Mouse (Mus musculus) CD8-positive naive resting alpha-beta T cell, adult 2 months (primary cell): ENCODE measurements around the gene Calhm3.
A peak's percentile ranks its signal among the peaks of the same experiment; 100 is the strongest.

ENCODE experiments used
- DNase-seq, 2 experiments: peaks; one replicate each; pipeline ENCODE4 v3.0.0; 2022; ENCODE audit warnings: low read depth in 2 of 2, low spot score in 2 of 2

Gene Calhm3

DNA sequence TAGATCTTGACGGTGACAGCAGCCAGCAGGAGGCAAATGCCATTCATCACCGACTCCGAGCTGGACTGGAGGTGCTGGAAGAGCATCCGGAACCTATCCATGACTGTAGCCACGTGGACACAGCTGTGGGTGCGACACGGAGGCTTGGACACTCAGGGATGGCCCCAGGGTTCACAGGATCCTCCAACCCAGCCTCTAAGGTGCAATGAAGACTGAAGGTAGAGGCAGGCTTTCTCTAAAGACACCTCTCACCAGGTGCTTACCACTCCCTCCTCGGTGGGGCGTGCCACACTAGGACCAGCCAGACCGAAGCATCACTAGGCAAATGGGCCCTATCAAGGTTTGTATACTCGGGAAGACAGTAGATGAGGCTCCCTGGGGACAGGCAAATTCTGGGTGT lies at the start of gene Calhm3:
Gene Calhm3, minus strand, starts transcription at position 101 of the 400 bp plus-strand sequence.
- no peak for DNase-seq

DNA sequence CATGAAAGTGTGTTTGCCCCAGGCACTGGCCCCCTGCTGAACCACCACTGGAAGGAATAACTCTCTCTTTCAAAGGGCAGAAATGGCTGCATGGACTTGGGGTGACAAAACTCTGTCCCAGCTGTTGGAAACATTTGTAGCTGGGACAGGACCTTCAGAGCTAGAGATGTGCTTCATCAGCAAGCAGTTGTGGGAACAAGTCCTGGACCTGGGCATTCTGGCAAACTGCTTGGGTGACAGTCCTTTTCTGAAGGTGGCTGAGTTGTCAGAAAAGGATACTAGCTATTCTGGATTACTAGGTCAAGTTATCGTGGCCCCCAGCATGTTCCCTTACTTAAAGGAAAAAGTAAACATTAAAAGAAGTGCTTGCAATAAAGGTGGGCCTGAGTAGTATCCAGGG lies 48.6 kb upstream of the Calhm3 start:
- DNase-seq = no peak

DNA sequence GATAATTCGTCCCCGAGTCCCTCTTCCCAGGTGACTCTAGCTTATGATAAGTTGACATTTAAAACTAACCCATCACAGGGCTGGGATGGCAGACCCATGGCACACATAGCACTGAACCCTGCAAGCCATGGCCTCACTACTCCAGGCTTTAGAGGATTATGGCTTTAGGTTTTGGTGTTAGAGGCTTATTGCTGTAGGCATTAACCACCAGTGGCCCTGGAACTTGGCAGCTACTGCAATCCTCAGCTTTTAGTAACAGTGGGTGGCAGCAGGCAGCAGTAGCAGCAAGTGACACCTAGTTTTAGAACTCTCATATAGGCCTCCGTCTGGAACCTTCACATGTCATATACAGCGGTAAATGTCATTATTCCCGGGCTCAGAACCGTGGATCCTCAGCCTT lies 47.1 kb upstream of the Calhm3 start:
- no peak for DNase-seq

DNA sequence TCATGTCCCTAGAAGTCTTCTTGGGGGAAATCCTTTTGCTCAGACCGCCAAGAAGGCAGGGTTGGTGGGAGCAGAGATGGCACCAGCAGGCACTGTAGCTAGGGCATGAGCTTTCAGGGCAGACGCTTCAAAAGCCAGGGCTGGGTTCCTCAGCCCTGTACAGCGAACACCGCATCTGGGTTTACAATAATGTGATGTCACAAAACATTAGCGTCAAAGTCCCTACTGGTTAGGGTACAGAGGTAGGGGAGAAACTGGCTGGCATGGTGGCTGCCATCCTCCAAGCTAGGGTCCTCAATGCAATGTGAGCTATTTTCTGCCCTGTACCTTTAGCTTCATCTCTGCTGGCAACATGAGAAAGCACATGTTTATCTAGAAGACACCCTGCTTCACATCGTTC lies 45.5 kb upstream of the Calhm3 start:
- DNase-seq = no peak

DNA sequence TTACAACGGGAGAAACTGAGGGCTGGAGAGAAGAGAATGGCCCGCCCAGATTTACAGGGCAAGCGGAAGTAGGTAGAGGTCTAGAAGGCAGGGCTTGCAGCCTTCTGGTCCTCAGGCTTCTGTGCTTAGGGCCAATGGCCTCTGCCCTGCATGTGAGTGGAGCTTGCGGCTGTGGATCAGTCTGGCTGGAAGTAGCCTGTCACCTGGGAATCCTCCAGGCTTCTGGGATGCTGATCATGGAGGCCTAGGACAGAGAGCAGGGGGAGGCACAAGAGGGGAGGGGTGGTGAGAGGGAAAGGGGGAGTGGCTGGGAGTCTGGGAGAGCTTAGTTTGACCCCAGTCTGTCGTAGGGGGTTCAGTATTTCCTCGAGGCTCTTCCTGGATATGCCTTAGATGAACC lies 44.9 kb upstream of the Calhm3 start:
- no peak for DNase-seq

DNA sequence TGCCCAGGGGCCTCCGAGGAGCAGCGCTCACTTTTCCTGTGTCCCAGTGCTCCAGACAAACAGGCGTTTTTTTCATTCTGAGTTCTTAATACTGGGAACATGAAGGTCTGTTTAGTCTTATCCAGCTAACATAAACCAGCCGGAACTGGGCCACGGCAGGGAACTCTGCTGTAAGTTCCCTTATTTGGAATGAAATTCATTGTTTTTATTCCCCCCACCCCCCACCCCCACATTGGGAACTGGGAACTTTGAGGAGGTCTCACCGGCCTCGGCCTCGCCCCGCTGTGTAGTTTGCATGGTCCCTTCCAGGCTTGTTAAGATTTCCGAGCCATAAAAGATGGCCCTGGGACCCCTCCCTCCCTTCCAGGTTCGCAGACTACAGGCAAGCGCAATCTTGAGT lies 44.4 kb upstream of the Calhm3 start:
- no peak for DNase-seq

DNA sequence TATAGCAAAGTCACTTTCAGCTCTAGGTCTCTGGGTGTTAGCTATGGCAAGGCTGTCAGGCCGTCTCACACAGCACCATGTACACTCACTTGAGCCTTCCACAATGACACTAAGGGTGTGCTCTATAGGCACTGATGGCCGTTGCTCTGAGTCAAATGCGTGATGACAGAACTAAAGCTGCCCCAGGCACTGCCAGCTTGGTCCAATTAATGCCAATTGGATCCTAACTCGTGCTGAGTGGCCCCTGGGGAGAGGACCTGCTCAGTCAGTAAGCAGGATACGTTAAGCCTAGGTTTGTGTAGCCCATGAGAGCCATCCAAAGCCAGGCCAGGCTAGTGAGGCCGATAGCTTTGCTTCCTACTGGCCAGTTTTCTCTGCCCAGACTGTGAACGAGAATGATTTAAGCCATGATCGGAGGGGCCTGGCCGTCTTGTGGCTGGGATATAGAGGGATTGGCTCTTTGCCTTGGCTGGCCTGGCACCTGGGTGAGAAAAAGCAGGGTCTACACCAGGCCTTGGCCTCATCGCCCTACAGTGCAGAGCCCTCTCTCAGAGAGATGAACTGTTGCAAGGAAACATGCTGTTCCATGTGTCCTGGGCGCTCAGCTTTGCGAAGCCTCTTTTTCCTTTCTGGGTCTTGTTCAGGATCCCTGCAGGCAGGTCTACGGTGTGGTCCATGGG lies 41.2 kb upstream of the Calhm3 start:
- DNase-seq = no peak

DNA sequence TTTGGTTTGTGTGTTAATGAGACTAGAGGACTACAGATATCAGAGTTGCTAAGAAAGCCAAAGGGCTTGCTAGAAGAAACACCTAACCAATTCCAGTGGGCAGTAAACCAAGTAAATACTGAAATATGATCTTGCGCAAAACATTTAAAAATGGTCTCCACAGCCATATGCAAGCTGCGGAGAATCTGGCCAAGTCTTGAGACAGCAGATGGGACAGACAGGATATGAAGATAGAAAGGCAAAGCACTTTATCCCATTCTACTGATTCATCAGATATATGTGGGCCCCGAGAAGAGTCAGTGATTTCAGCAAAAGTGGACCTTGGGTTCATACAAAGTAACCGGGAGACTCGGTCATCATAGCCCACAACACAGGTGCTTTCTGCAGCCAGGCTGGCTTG lies 34.6 kb upstream of the Calhm3 start:
- no peak for DNase-seq

DNA sequence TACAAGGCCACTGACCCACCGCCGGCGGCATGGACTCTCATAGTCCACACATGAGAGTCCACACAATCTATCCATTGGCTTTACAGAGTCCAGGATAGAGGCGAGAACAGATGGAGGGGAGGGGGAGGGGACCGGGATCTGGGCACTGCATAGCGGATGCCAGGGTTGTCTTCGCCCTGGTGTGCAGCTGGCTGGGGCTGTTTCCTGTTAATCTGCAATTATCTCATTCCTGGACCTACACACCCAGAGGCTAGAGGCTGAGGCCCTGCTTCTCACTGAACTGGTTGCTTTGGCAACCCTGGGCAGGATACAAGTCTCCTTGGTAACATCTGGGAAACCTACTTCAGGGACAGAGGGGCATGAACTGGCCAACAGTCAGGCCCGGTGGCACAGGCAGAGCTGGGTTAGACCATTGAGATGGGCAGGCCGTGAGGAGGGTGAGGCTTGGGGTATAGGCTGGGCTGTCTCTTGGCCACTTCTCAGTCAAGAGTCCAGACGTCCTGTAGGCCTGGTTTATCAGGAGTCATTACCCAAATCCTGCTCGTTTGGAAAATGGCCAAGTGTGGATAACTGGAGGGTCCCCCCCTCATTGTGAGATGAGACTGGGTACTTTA lies 31.1 kb upstream of the Calhm3 start:
- DNase-seq = no peak

DNA sequence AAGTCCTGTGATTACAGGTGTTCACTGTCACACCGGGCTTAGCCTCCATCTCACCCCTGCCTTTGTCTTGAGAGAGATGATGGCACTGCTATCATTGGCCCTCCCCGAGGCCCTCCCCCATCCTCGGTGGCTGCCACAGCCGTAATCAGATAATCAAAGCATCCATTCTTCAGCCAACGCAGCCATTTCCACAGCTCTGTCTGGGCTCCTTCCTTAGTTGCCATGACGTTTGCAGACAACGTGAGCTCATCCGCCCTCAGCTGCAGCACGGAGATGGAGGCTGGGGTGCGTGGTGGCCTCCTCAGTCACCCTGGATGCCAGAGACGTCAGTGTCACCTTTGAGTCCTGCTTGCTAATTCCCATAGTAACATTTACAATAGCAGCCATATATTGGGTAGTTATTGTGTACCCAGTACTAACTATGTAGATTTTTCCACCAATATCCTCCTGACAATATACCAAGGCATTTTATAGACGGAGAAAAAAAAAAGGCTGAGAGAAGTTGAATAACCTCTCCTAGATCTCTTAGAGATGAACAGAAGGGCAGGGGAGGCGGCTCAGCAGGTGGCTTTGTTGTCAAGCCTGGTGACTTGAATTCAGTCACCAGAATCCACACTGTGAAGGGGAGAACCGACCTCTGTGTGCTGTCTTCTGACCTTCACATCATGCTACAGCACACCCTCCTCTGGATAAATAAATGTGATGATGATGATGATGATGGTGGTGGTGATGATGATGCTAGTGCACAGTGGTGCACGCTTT lies 29.1 kb upstream of the Calhm3 start:
- no peak for DNase-seq

DNA sequence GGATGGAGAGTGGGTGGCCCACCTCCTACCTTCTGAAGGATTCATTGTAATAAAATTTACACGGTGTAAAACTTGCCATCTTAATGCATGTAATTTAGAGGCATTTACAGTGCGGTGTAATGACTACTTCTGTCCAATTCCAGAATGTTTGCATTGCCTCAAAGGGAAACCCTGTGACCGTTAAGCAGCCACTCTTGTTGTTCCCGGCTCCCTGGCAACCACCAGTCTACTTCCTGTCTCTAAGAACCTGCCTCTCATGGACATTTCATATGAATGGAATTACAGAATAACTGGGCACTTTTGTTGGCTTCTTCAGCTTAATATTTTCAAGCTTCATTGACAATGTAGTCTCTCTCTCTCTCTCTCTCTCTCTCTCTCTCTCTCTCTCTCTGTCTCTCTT lies 27.2 kb upstream of the Calhm3 start:
- no peak for DNase-seq

DNA sequence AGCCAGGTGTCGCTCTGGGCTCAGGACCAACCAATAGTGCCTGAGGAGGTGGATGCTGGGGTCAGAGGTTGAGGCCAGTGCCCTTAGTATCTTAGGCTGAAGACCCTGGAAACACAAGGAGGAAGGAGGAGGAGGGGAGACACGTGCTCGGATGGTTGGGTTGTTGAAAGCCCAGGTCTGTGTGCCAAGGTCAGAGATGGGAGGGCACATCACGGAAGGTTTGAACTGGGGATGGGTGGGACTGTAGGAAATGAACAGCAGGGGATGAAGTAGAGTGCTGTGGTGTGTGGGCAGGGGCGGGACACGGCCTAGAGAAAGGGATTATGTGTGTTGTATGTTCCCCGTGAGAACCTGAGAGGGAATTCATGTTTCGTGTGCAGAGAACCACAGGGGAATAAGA lies 26.7 kb upstream of the Calhm3 start:
- DNase-seq = no peak

DNA sequence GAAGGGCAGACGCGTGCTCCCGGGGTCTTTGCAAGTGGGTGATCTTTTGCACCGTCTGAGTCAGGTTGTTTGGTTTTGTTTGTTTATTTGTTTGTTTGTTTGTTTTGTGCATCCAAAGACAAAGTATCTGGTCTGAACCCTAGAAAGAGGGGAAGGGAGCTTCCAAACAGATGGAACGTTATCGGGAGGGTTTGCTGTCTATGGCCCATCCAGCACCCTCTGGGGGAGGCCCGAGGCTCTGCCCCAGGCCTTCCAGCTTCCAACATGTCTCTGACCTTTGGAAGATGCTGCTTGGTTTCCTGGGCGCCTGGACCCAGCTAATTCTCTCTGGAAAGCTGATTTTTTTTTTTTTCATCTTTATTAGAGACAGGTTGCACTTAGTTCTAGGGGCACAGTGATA lies 22.4 kb upstream of the Calhm3 start:
- DNase-seq = no peak

DNA sequence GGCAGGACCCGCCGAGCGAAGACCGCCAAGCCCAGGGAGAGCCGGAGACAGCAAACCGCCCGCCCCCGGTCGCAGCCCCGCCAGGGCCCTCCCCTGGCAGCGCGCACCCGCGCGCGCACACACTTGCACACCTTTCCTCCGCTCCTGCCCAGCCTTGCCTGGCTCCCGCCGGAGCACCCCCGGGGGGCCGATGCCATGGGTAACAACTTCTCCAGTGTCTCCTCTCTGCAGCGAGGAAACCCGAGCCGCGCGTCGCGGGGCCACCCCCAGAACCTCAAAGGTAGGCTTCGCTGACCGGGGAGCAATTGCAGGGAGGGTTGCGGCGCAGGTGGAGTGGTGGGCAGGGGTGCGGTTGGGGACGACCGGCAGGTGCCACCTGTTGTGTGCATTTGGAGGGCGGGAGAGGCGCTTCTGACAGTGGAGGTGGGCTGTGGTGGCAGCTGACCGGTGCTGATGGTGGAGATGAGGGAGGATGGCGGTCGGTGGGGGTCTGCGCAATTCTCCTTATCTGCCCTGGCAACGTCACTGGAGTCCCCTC lies 21.8 kb upstream of the Calhm3 start:
- no peak for DNase-seq

DNA sequence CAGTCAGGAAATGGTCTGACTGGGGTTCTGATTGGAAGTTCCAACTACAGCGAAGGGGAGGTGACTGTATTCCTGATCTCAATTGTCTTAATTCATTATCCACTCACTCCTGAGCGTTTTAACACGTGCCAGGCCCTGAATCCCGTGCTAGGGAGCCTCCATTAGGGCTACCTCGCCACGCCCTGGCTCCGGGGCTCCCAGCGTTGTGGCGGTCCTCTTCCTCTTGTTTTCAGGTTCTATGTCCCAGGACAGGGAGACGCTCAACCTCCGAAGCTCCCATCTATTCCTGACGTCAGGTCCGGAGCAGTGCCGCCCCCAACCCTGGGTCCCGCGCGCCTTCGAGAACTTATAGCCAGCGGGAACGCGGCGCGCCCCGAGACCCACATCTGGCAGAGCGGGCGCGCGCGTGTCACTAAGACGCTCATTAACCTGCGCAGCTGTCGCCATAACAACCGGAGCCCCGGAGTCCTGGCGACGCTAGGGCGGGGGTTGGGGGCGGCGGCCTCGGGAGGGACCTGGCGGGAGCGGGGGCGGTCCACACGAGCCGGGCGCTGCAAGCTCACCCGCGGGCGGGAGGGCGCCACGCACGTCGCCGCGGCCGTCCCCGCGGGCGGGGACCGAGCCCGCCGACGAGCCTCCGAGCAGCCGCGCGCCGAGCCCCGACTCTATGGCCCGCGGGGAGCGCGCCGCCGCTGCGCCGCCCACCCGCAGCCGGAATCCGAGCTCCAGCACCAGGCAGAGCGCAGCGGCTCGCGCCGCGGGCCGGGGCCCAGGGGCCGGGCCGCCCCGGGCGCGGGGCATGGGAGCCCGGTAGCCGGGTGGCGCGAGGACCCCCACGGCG lies 21.1 kb upstream of the Calhm3 start, which contains the start of gene Neurl1a:
Gene Neurl1a, plus strand, starts transcription at position 390 of the 841 bp plus-strand sequence.
- DNase-seq = no peak

DNA sequence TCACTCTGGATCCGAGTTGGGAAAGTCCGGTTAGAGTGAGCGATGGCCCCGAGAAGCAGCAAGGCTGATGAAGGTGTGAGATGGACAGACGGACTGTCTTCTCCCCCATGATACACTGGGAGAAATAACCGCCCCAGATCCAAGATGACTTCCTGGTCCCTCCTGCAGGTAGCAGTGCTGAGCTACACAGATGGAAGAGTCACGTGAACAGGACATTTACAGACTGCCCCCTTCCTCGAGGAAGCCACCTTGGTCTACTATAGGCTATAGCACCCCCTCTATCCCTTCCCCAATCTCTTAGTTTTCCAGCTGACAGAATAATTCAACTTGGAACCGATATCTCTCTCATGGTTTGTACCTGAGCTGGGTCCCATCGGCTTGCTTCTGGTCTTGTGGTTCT lies 20.4 kb upstream of the Calhm3 start:
- no peak for DNase-seq

DNA sequence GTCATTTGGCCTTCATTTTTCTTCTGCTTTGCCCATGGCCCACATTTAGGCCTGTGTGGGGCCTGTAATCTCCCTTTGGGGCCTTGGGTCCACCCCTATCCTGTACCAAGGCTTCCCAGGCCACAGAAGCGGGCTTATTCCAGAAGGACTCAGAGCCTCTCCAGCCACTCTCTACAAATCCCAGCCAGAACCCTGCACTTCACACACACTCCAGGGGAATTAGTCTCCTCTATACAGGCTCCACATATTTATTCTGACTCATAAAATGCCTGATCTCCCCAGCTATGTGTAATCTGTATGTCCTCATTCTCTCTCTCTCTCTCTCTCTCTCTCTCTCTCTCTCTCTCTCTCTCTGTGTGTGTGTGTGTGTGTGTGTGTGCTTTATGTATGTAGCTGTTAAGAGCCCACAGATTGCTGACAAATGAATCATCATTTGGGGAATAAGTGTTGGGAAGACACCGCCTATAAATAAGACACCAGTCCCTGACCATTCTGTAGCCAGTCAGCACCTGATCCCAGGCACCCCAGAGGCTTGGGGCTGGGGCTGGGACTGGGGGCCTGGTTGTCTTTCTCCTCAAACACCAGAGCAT lies 19.4 kb upstream of the Calhm3 start:
- DNase-seq = no peak

DNA sequence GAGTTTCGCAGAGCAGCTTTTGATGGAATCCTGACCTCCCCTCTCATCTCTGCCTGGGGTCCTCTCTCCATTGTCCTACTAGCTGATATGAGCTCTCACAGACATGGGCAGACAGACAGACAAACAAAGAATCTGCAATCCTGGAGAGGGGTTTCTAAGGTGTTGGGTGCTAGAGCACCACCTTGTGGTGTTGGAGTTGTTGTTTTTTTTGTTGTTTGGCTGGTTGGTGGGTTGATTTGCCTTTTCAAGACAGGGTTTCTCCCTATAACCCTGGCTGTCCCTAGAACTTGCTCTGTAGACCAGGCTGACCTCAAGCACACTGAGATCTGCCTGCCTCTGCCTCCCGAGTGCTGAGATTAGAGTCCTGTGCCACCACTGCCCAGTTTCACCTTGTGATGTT lies 17.9 kb upstream of the Calhm3 start:
- no peak for DNase-seq

DNA sequence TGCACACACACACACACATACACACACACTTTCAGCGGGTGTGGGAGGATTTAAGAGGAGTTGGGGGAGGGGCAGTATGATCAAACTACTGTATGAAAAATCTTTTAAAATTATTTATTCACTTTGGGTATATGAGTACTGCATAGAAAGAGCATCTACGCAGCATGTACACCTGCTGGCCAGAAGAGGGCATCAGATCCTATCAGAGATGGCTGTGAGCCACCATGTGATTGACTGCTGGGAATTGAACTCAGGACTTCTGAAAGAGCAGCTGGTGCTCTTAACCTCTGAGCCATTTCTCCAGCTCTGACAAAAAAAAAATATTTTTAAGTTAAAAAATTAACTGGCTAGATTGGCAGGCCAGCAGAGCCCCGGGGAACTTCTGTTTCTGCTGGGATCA lies 17.0 kb upstream of the Calhm3 start:
- no peak for DNase-seq

DNA sequence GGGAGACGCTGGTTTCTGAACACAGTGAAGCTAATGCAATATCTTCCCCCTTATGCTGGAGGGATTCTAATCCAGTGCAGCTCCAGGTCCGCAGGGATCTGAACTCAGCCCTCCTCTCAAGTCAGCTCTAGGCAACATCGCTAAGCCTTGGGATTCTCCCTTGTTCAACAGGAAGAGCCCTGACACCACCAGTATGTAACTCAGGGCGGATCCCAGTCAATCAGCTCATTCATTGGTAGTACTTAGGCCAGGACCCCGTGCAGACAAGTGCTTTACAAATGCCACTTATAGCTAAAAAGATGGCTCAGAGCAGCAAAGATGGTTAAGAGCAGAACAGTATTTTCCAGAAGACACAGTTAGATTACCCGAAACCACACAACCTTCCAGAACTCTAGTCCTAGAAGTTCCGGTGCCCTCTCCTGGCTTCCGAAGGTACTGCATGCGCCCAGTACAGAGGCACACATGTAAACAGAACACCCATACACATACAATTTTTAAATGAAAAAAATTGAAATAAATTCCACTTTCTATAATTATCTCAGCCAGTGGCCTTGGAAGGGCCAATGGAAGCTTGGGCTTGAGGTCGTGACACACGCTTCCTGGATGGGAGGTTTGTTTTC lies 11.3 kb upstream of the Calhm3 start:
- peak; percentile 58 to 77 for DNase-seq
